Mouse (Mus musculus): ENCODE measurements at regions not wholly inside any gene's neighbourhood (a gene's known extent, or its start where the extent isn't known, plus 50 kb on each side); places are given as distances from the start of the nearest gene placed in this dataset.

DNA sequence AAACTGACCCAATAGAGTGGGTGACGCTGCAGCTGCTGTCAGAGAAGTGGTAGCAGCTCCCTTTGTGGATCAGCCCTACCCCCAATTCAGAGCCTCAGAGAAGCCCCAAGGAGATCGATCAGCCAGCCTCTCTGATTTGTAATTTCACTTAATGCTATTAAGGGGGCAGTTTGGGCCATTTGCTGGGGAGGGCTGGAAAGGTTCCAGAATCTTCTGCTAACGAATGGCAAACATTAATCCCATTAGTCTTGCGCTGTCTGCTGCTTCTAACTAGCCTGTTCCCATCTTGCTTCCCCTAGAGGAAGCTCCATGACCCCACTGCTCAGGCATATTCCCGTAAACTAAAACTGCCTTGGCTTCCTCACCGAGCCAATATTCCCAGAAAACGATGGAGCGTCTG lies 59.9 kb upstream of the Lrrn2 start:
- no peak for TF ChIP-seq CTCF (IDR thresholded peaks at IDR 0.05; ENCODE audit: low read depth)
- Histone ChIP-seq H3K27me3 (ENCODE audit: insufficient read depth, low read length) (no peaks in the 10 kb centered on the region), H3K4me1 (ENCODE audit: insufficient read depth, low read length) (peaks cover 7% of the 10 kb centered on the region; the same call in 1 of the 2 replicates), H3K27ac (no peak overlapping the region), H3K9ac (replicated peaks; ENCODE audit: low read length) (no peak overlapping the region), H3K4me3 (ENCODE audit: low read length) (no peak overlapping the region), H3K4me2 (ENCODE audit: low read depth, low read length) (no peak overlapping the region), H3K9me3 (ENCODE audit: low read length) (no peaks in the 10 kb centered on the region), H3K36me3 (ENCODE audit: insufficient read depth, low read length) (no peaks in the 10 kb centered on the region)
- 27% methylated on average over 8 of the region's 8 CpGs for WGBS
- peak; percentile 57 for DNase-seq (ENCODE audit: low spot score)
- ATAC-seq, result no peak

DNA sequence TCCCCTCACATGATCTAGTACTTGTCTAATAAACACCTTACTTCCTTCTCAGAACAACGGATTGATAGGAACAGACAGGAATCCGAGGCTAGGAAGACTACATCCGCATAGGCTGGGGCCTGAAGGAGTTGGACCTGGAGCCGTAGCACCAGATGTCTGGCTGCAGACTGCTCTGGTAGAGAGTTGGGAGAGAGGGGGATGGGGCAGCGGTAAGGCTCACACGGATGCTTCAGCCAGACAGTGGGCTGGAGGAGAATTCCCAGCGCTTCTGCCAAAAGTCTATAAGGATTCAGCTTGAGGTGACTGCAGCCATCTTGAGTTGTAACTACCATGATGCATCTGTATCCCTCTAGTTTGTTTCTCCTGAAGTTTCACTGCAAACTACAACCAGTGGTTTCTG lies 61.8 kb upstream of the Lrrn2 start:
- Histone ChIP-seq H3K27ac (no peak overlapping the region), H3K4me2 (ENCODE audit: low read depth, low read length) (no peak overlapping the region), H3K4me3 (ENCODE audit: low read length) (no peak overlapping the region), H3K9me3 (ENCODE audit: low read length) (no peaks in the 10 kb centered on the region), H3K4me1 (ENCODE audit: insufficient read depth, low read length) (peaks cover 7% of the 10 kb centered on the region; the same call in 1 of the 2 replicates), H3K27me3 (ENCODE audit: insufficient read depth, low read length) (no peaks in the 10 kb centered on the region), H3K36me3 (ENCODE audit: insufficient read depth, low read length) (no peaks in the 10 kb centered on the region), H3K9ac (replicated peaks; ENCODE audit: low read length) (no peak overlapping the region)
- TF ChIP-seq CTCF (IDR thresholded peaks at IDR 0.05; ENCODE audit: low read depth), result no peak
- WGBS, result 42% methylated on average over 7 of the region's 7 CpGs
- ATAC-seq (no peak), DNase-seq (ENCODE audit: low spot score) (no peak)

DNA sequence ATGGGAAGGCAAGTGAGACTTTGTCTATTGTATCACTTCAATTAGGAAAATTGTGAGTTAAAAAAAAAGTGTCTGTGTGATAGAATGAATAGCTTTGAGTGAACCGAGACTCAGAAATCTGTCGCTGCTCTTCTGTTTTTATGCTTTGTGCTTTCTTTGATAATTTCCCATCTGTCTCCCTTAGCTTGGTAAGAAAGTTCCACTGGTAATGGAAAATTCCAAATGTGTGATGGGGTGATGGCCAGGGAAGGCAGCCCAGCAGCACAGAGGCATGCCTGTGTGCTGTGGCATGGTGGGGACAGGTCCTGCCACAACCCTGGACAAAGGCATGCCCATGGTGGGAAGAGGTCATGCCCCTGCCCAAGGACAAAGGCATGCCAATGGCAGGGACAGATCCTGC lies 62.7 kb upstream of the Lrrn2 start:
- ATAC-seq (no peak), DNase-seq (ENCODE audit: low spot score) (no peak)
- Histone ChIP-seq H3K4me3 (ENCODE audit: low read length) (no peak overlapping the region), H3K27me3 (ENCODE audit: insufficient read depth, low read length) (no peaks in the 10 kb centered on the region), H3K36me3 (ENCODE audit: insufficient read depth, low read length) (no peaks in the 10 kb centered on the region), H3K4me2 (ENCODE audit: low read depth, low read length) (no peak overlapping the region), H3K9ac (replicated peaks; ENCODE audit: low read length) (no peak overlapping the region), H3K27ac (no peak overlapping the region), H3K9me3 (ENCODE audit: low read length) (no peaks in the 10 kb centered on the region), H3K4me1 (ENCODE audit: insufficient read depth, low read length) (peaks cover 7% of the 10 kb centered on the region; the same call in 1 of the 2 replicates)
- TF ChIP-seq CTCF (IDR thresholded peaks at IDR 0.05; ENCODE audit: low read depth), result no peak
- 72% methylated on average over 2 of the region's 2 CpGs for WGBS

DNA sequence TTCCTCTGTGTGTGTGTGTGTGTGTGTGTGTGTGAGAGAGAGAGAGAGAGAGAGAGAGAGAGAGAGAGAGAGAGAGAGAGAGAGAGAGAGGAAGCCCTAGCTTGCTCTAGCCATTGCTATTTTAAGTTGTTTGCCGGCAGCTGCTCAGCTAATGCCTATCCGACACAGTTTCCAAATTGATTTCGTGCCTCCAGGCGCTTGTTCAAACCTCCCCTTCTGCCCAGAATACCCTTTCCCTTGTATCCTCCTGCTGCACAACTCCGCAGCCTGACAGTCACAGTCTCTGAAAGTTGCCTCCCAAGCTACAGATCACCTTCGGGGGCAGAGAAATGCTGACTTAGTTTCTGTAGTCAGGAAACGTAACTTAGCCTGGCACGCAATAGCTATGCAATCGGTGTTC lies 63.9 kb upstream of the Nfasc start:
- Histone ChIP-seq H3K4me1 (ENCODE audit: insufficient read depth, low read length) (peaks cover 3% of the 10 kb centered on the region), H3K4me3 (ENCODE audit: low read length) (no peak overlapping the region), H3K36me3 (ENCODE audit: insufficient read depth, low read length) (no peaks in the 10 kb centered on the region), H3K4me2 (ENCODE audit: low read depth, low read length) (no peak overlapping the region), H3K9me3 (ENCODE audit: low read length) (no peaks in the 10 kb centered on the region), H3K27ac (no peak overlapping the region), H3K27me3 (ENCODE audit: insufficient read depth, low read length) (no peaks in the 10 kb centered on the region), H3K9ac (replicated peaks; ENCODE audit: low read length) (no peak overlapping the region)
- no peak for TF ChIP-seq CTCF (IDR thresholded peaks at IDR 0.05; ENCODE audit: low read depth)
- DNase-seq (ENCODE audit: low spot score), result no peak
- WGBS, result 47% methylated on average over 9 of the region's 9 CpGs
- peak; percentile 27; the same call in 1 of the 2 replicates for ATAC-seq

DNA sequence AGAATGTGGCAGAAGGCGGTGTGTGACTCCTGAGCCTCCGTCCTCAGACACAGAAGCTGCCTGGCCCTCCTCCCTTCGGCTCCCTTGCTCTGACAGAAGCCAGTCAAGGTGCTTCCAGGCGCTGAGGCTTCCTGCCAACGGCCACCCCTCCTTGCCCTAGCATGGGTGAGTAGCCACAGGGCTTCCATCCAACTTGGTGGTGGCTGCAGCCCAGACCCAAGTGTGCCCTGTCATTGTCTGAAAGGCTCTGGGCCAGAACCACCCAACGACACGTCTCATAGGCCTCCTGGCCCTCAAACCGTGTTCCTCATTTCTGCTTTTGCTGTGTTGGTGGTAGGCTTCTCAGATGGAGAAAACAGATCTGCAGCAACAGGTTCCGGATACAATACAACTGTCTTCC lies 62.2 kb upstream of the Nfasc start:
- peak; percentile 52 for DNase-seq (ENCODE audit: low spot score)
- H3K9me3 ChIP-seq (ENCODE audit: low read length), result no peaks in the 10 kb centered on the region
- H3K27me3 ChIP-seq (ENCODE audit: insufficient read depth, low read length), result no peaks in the 10 kb centered on the region
- no peaks in the 10 kb centered on the region for H3K36me3 ChIP-seq (ENCODE audit: insufficient read depth, low read length)
- no peak overlapping the region for H3K9ac ChIP-seq (replicated peaks; ENCODE audit: low read length)
- TF ChIP-seq CTCF (IDR thresholded peaks at IDR 0.05; ENCODE audit: low read depth), result no peak
- H3K4me1 ChIP-seq (ENCODE audit: insufficient read depth, low read length), result peaks cover 8% of the 10 kb centered on the region
- ATAC-seq, result 0 out of 2 replicates have a peak, but pooled peaks have one; percentile 42
- no peak overlapping the region for H3K4me2 ChIP-seq (ENCODE audit: low read depth, low read length)
- H3K4me3 ChIP-seq (ENCODE audit: low read length), result no peak overlapping the region
- no peak overlapping the region for H3K27ac ChIP-seq
- 61% methylated on average over 9 of the region's 9 CpGs for WGBS

DNA sequence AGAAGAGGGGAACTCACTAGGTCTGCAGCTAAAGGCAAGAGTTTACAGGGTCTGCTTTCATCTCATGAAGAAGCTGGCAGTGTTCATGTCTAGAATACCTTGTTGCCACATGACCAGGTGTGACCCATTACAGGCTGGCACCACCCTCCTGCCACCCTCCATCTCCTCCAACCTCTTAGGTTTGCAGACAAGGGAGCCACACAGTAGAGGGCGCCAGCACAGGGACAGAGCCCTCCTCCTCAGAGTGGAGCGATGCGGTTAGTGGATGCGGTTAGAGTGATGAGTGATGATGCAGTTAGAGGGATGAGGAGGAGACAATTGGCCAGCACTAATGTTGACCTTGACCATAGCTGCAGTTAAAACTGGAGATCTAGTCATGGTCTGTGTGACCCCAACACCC lies 60.8 kb upstream of the Nfasc start:
- no peaks in the 10 kb centered on the region for H3K27me3 ChIP-seq (ENCODE audit: insufficient read depth, low read length)
- H3K9ac ChIP-seq (replicated peaks; ENCODE audit: low read length), result no peak overlapping the region
- peaks cover 8% of the 10 kb centered on the region for H3K4me1 ChIP-seq (ENCODE audit: insufficient read depth, low read length)
- TF ChIP-seq CTCF (IDR thresholded peaks at IDR 0.05; ENCODE audit: low read depth), result peak; percentile 62
- H3K9me3 ChIP-seq (ENCODE audit: low read length), result no peaks in the 10 kb centered on the region
- no peak overlapping the region for H3K4me2 ChIP-seq (ENCODE audit: low read depth, low read length)
- WGBS, result 51% methylated on average over 4 of the region's 4 CpGs
- H3K36me3 ChIP-seq (ENCODE audit: insufficient read depth, low read length), result no peaks in the 10 kb centered on the region
- ATAC-seq, result peak; percentile 47; the same call in 1 of the 2 replicates
- peak; percentile 46 for DNase-seq (ENCODE audit: low spot score)
- H3K27ac ChIP-seq, result no peak overlapping the region
- no peak overlapping the region for H3K4me3 ChIP-seq (ENCODE audit: low read length)

DNA sequence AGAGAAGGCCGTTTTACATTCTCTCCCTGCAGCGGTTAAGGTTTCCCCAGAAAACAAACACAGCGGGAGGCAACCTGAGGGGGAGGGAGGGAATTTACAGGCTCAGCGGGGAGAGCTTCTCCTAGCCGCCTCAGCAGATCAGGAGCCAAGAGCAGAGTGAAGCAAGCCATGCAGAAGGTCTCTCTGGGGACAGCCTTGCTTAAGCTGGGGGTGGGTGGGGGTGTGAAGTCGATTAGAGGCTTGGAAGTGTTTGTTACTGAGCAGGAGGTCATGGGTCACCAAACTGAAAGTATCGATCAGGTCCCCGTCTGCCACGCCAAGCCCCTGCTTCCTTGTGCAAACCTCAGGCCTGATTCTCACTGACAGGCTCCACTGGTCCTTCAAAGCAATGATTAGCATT lies 58.7 kb upstream of the Nfasc start:
- Histone ChIP-seq H3K36me3 (ENCODE audit: insufficient read depth, low read length) (no peaks in the 10 kb centered on the region), H3K27me3 (ENCODE audit: insufficient read depth, low read length) (no peaks in the 10 kb centered on the region), H3K4me1 (ENCODE audit: insufficient read depth, low read length) (peaks cover 8% of the 10 kb centered on the region), H3K27ac (no peak overlapping the region), H3K9me3 (ENCODE audit: low read length) (no peaks in the 10 kb centered on the region), H3K9ac (replicated peaks; ENCODE audit: low read length) (no peak overlapping the region), H3K4me2 (ENCODE audit: low read depth, low read length) (no peak overlapping the region), H3K4me3 (ENCODE audit: low read length) (no peak overlapping the region)
- WGBS, result 7% methylated on average over 9 of the region's 9 CpGs
- ATAC-seq (no peak), DNase-seq (ENCODE audit: low spot score) (peak; percentile 38)
- TF ChIP-seq CTCF (IDR thresholded peaks at IDR 0.05; ENCODE audit: low read depth), result no peak

Data from hindbrain, postnatal 0 days (tissue).